Mouse (Mus musculus) intestine, embryonic 16.5 days (tissue): Measurements from ENCODE around the gene Ank3. TPM values are rescaled to one million over a fixed set of nuclear protein-coding genes. Genes with fewer than 3 reads are reported as not detected.

ENCODE experiments used
- ATAC-seq: fragments of 200-750 bp; cut with Nextera tagmentation; 2 replicates; pipeline ENCODE4 v1.8.0; 2017; ENCODE audit warnings: moderate TSS enrichment, moderate library complexity
- H3K27ac ChIP-seq: fragments of 300-500 bp; sonication (generic); 2 replicates; pipeline ENCODE4 v1.5.1; 2014; ENCODE audit warnings: mild to moderate bottlenecking, low read length
- H3K27me3 ChIP-seq: fragments of 300-500 bp; sonication (generic); replicated peaks from 2 replicates; pipeline ENCODE4 v1.6.1; 2014; ENCODE audit warnings: low read length, control low read depth, mixed read lengths; ENCODE audit not compliant: control insufficient read depth, insufficient read depth
- H3K36me3 ChIP-seq: fragments of 300-500 bp; sonication (generic); 2 replicates; pipeline ENCODE4 v1.6.1; 2014; ENCODE audit warnings: low read length, control low read depth; ENCODE audit not compliant: control insufficient read depth, insufficient read depth
- H3K4me1 ChIP-seq: fragments of 300-500 bp; sonication (generic); 2 replicates; pipeline ENCODE4 v1.6.1; 2014; ENCODE audit warnings: low read length, control low read depth, mixed read lengths; ENCODE audit not compliant: control insufficient read depth, insufficient read depth
- H3K4me2 ChIP-seq: fragments of 300-500 bp; sonication (generic); 2 replicates; pipeline ENCODE4 v1.6.1; 2014; ENCODE audit warnings: low read depth, low read length, control low read depth
- H3K4me3 ChIP-seq: fragments of 300-500 bp; sonication (generic); 2 replicates; pipeline ENCODE4 v1.5.1; 2014; ENCODE audit warnings: mild to moderate bottlenecking, low read length
- H3K9ac ChIP-seq: fragments of 300-500 bp; sonication (generic); 2 replicates; pipeline ENCODE4 v1.6.1; 2014; ENCODE audit warnings: low read depth, low read length
- H3K9me3 ChIP-seq: fragments of 300-500 bp; sonication (generic); 2 replicates; pipeline ENCODE4 v1.6.1; 2016; ENCODE audit warnings: low read length, control low read depth; ENCODE audit not compliant: control insufficient read depth
- WGBS: fragments of 180-500 bp; shearing (Covaris S2); extraction: QIAGEN DNeasy Blood & Tissue Kit; methylation state at CpG from one replicate; pipeline ENCODE4 v1.1.7; 2014; 5-methylcytosine and 5-hydroxymethylcytosine counted together
- polyA plus RNA-seq: library from polyadenylated mRNA; unstranded; fragments of >200 nt; fragmentation: Nextera tagmentation; extraction: Ambion mirVana; gene quantifications from 2 replicates; pipeline ENCODE4 v1.2.1, GENCODE M21; 2015

Gene Ank3
- polyA plus RNA-seq, 1 experiment from 2014 or later = 21.7 TPM

- ATAC-seq = no peak
- Histone ChIP-seq H3K9ac (no peak overlapping the region), H3K36me3 (no peaks in the 10 kb centered on the region), H3K9me3 (no peaks in the 10 kb centered on the region), H3K27ac (no peak overlapping the region), H3K27me3 (no peaks in the 10 kb centered on the region), H3K4me2 (no peak overlapping the region), H3K4me1 (no peaks in the 10 kb centered on the region), H3K4me3 (no peak overlapping the region)
- WGBS = 90% methylated on average over 8 of the region's 8 CpGs
Observed at GRCm38 (mm10) chr10:69854587-69855185, 456.1 kb downstream of the Ank3 start.

GRCm38 (mm10) chr10:69858011-69858410 lies 459.4 kb downstream of the Ank3 start:
- whole genome bisulfite sequencing = 90% methylated on average over 9 of the region's 9 CpGs
- H3K4me1 ChIP-seq = no peaks in the 10 kb centered on the region
- H3K4me3 ChIP-seq = no peak overlapping the region
- no peak for ATAC-seq
- H3K9ac ChIP-seq = no peak overlapping the region
- H3K9me3 ChIP-seq = no peaks in the 10 kb centered on the region
- H3K36me3 ChIP-seq = no peaks in the 10 kb centered on the region
- no peak overlapping the region for H3K27ac ChIP-seq
- no peak overlapping the region for H3K4me2 ChIP-seq
- no peaks in the 10 kb centered on the region for H3K27me3 ChIP-seq

DNA sequence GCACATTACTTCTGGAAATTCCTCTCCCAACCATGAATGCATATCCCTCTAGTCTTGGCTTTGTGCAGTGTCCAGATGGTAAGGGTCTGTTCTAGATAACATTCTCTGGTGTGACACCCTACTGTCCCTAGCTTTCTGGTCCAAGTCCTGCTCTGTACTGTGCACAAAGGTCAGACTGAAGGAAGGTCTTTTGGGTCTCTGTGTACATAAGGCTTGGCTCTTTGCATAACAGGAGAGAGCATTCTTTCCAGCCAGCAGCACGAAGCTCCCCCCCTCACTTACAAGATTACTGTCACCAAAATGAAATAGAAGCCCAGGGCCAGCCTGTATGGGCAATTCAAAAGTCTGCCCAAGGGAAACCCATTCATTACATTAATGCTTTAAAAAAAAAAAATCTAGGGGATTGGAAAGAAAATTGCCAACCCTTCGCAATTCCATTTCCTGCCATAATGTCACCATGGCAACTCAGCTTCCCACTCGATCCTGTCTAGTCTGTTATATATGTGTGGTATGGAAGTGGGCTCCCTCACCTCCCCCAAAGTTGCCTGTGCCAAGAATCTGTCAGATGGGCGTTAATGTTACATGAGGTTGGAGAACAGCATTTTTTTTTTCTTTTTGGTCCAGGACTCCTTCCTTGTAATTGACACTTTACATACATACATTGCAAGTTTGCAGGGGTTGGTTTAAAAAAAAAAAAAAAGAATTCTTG lies 460.5 kb downstream of the Ank3 start:
- H3K4me3 ChIP-seq = no peak overlapping the region
- H3K4me2 ChIP-seq = no peak overlapping the region
- WGBS = 33% methylated on average over 4 of the region's 4 CpGs

GRCm38 (mm10) chr10:69859848-69860479 lies 461.4 kb downstream of the Ank3 start:
- H3K9ac ChIP-seq = no peak overlapping the region
- H3K36me3 ChIP-seq = no peaks in the 10 kb centered on the region
- H3K4me3 ChIP-seq = no peak overlapping the region
- WGBS = 82% methylated on average over 7 of the region's 7 CpGs
- H3K4me2 ChIP-seq = no peak overlapping the region
- H3K9me3 ChIP-seq = no peaks in the 10 kb centered on the region
- H3K4me1 ChIP-seq = no peaks in the 10 kb centered on the region
- no peak overlapping the region for H3K27ac ChIP-seq
- H3K27me3 ChIP-seq = no peaks in the 10 kb centered on the region
- ATAC-seq = no peak

More for the DNA sequence above, 460.5 kb downstream of the Ank3 start:
- Histone ChIP-seq H3K36me3 (no peaks in the 10 kb centered on the region), H3K9ac (no peak overlapping the region), H3K27ac (no peak overlapping the region), H3K4me1 (no peaks in the 10 kb centered on the region), H3K9me3 (no peaks in the 10 kb centered on the region), H3K27me3 (no peaks in the 10 kb centered on the region)
- ATAC-seq = no peak

DNA sequence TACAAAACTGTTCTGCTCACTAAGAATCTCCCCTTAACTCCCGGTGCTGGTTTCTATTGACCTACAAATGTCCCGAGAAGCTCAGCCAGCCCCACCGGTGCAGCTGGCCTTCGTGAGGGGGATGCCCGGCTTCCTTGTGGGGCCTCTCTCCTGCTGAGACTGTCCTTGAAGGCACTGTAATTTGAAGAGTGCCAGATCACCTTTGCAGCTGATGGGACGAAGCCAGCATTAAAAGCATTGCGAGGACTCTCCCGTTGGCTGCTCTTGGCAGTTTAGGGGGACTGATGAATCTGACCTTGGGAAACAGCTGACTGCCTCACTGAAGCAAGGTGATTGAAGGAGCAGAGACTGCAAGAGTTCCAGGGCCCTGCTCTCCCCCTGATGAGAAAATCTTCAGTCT lies 464.3 kb downstream of the Ank3 start:
- no peaks in the 10 kb centered on the region for H3K4me1 ChIP-seq

GRCm38 (mm10) chr10:69870348-69870747 lies 471.8 kb downstream of the Ank3 start:
- no peak overlapping the region for H3K27ac ChIP-seq
- H3K27me3 ChIP-seq = no peaks in the 10 kb centered on the region
- ATAC-seq = peak; percentile 52; the same call in 1 of the 2 replicates
- no peak overlapping the region for H3K4me3 ChIP-seq
- H3K4me1 ChIP-seq = no peaks in the 10 kb centered on the region
- H3K4me2 ChIP-seq = no peak overlapping the region
- H3K9ac ChIP-seq = no peak overlapping the region
- no peaks in the 10 kb centered on the region for H3K9me3 ChIP-seq
- 9% methylated on average over 5 of the region's 5 CpGs for WGBS
- no peaks in the 10 kb centered on the region for H3K36me3 ChIP-seq

More for the DNA sequence above, 464.3 kb downstream of the Ank3 start:
- Histone ChIP-seq H3K27me3 (no peaks in the 10 kb centered on the region), H3K36me3 (no peaks in the 10 kb centered on the region), H3K9me3 (no peaks in the 10 kb centered on the region), H3K4me3 (no peak overlapping the region), H3K4me2 (no peak overlapping the region), H3K27ac (no peak overlapping the region), H3K9ac (no peak overlapping the region)
- 38% methylated on average over 8 of the region's 8 CpGs for WGBS
- ATAC-seq = no peak

DNA sequence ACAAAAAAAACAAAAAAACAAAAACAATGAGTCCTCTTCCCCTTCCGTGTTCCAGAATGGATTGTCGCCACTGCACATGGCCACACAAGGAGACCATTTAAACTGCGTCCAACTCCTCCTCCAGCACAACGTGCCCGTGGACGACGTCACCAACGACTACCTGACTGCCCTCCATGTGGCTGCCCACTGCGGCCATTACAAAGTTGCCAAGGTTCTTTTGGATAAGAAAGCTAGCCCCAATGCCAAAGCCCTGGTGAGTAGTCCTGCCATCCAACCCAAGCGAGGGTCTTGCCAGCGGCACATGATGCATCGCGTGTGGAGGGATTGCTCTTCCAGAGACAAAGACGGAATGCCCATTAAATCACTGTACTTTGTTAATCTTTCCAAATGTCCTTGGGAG lies 472.4 kb downstream of the Ank3 start:
- H3K27ac ChIP-seq = no peak overlapping the region
- H3K9me3 ChIP-seq = no peaks in the 10 kb centered on the region
- no peaks in the 10 kb centered on the region for H3K27me3 ChIP-seq
- no peak for ATAC-seq
- H3K4me1 ChIP-seq = no peaks in the 10 kb centered on the region
- 87% methylated on average over 14 of the region's 14 CpGs for WGBS
- no peak overlapping the region for H3K9ac ChIP-seq
- H3K36me3 ChIP-seq = no peaks in the 10 kb centered on the region
- no peak overlapping the region for H3K4me3 ChIP-seq
- H3K4me2 ChIP-seq = no peak overlapping the region

DNA sequence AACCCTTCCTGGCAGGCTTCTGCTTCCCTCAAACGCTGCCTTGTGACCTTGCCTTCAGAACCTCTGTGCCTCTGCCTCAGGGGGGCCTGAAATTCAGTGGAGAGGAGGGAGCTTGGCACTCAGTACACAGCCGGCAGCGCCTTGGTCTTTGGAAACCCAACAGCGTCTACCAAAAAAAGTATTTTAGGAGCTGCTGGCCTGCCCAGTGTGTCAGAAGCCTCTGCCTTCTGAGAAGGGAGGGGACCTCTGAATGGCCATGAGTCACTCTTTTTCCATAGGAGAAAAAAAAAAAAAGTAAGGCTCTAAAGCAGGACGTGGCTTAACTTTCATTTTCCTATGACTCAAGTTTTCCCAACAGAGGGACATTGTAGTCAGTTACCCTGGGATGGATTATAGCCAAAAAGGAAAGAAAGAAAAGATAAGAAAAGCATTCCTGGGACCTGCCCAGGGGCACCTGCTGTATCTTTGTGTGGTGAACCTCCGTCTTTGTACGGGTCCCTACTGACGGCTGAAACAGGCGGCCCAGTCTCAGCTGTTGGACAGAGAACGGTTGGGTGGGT lies 473.7 kb downstream of the Ank3 start:
- no peaks in the 10 kb centered on the region for H3K9me3 ChIP-seq
- WGBS = 52% methylated on average over 10 of the region's 10 CpGs
- peak overlapping the region; percentile 18 for H3K4me3 ChIP-seq
- no peak overlapping the region for H3K27ac ChIP-seq
- ATAC-seq = peak; percentile 79
- H3K4me2 ChIP-seq = peak overlapping the region; percentile 22; the same call in 1 of the 2 replicates
- H3K36me3 ChIP-seq = no peaks in the 10 kb centered on the region
- H3K27me3 ChIP-seq = no peaks in the 10 kb centered on the region
- no peaks in the 10 kb centered on the region for H3K4me1 ChIP-seq
- 0 out of 2 replicates have a peak overlapping the region, but pooled peaks have one; percentile 32 for H3K9ac ChIP-seq

GRCm38 (mm10) chr10:69872892-69873291 lies 474.3 kb downstream of the Ank3 start:
- ATAC-seq = peak; percentile 7; the same call in 1 of the 2 replicates
- no peaks in the 10 kb centered on the region for H3K36me3 ChIP-seq
- 83% methylated on average over 5 of the region's 5 CpGs for WGBS
- no peaks in the 10 kb centered on the region for H3K27me3 ChIP-seq
- no peaks in the 10 kb centered on the region for H3K4me1 ChIP-seq
- H3K4me2 ChIP-seq = no peak overlapping the region
- H3K9me3 ChIP-seq = no peaks in the 10 kb centered on the region
- no peak overlapping the region for H3K9ac ChIP-seq
- no peak overlapping the region for H3K4me3 ChIP-seq
- H3K27ac ChIP-seq = no peak overlapping the region
